Mouse (Mus musculus): ENCODE measurements around the gene Gm28230. TPM values are rescaled to one million over a fixed set of nuclear protein-coding genes. Genes with fewer than 3 reads are reported as not detected.

The Gm28230 gene
- polyA plus RNA-seq, 1 experiment: 16.4 TPM

DNA sequence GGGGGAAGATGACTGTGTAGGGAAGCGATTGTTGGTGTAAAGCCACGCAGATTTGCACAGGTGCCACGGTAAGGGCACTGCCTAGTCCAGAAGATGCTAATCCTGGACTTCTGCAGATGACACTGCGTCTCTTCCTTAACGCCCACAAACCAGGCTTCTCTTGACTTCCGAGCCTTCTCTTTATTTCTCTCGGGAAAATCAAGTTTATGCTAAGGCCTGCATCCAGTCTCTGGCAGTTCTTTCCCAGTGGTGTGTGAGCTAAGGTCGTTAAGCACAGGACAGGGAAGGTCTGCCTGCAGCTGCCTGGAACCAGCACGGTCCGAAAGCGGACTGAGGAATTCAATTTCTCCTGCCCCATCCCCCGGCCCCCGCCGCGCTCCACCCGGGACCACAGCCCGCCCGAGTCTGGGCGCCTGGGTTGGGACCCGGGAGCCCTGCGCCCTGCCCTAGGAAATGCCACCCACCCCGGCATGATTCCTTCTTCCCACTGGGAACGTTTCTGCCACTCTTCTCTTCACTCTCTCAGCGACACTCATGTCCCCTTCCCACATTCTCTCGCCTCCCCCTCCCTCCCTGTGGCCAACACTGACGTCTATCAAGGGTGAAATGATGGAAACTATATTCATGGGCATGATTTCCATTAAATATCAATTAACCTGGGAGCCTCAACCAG, 22.7 kb upstream of the Gm28230 start:
- no peak for DNase-seq (ENCODE audit: low read depth)

DNA sequence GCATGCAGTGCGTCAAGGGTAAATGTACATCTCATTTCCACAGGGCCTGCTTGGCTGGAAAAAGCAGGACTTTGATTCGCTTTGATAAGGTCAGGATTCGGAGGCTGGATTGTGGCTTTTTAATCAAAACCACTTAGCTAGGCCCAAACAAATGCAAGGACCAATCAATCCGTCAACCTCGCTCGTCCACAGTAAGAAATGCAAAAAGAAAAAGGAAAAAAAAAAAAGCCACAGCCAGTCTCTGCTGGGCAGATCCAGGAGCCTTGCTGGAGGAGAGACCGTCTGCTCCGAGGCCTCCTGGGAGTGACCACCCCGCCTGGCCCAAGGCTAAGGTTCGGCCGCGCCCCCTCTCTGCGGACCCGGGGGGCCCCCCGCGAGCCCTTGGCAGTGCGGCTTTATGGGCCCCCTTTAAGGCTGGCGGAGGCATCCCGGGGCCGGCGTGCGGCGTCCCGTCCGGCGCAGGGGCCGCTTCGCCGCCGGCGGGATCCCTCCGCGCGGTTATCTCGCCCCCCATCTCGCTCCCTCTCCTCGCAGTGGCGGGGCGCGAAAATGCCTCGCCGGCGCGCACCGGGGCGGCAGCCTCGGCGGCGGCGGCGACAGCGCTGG, 22.0 kb upstream of the Gm28230 start, which contains the start of gene Hoxd8:
Hoxd8 (plus strand) TSS at position 223 of the 606 bp plus-strand sequence.
- no peak for DNase-seq (ENCODE audit: low read depth)

DNA sequence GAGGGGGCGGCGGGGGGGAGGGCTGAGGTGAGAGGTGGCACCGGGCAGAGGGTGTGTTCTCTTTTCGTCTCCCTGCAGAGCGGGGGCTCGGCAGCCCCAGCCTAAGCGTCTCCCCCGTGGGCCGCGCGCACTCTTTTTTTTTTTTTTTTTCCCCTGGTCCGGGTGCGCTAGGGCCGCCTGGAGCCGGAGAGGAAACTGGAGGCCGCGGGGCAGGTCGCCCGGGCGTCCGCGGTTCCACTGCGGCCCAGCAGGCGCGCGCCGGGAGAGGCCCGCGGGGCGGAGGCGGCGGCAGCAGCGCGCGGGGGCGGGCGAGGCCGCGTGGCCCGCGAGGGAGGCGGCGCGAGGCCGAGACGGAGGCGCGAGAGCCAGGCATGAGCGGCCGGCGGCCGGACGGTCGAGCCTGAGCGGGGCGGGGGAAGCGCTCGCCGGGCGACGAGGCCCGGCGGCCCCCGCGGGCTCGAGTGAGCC, 21.5 kb upstream of the Gm28230 start:
- DNase-seq (ENCODE audit: low read depth): no peak

DNA sequence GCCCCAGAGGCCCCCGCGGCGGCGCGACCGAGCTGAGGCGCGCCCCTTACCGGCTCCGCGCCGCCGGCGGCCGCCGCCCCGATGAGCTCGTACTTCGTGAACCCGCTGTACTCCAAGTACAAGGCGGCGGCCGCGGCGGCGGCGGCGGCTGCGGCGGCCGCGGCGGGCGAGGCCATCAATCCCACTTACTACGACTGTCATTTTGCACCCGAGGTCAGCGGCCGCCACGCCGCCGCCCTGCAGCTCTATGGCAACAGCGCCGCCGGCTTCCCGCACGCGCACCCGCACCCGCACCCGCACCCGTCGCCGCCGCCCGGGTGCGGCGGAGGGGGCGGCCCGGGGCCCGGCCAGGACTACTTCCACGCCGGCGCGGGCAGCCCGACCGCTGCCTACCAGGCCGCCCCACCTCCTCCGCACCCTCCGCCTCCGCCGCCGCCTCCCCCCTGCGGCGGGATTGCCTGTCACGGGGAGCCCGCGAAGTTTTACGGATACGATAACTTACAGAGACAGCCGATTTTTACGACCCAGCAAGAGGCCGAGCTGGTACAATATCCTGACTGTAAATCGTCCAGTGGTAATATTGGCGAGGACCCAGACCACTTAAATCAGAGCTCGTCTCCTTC, 20.9 kb upstream of the Gm28230 start:
- no peak for DNase-seq (ENCODE audit: low read depth)

DNA sequence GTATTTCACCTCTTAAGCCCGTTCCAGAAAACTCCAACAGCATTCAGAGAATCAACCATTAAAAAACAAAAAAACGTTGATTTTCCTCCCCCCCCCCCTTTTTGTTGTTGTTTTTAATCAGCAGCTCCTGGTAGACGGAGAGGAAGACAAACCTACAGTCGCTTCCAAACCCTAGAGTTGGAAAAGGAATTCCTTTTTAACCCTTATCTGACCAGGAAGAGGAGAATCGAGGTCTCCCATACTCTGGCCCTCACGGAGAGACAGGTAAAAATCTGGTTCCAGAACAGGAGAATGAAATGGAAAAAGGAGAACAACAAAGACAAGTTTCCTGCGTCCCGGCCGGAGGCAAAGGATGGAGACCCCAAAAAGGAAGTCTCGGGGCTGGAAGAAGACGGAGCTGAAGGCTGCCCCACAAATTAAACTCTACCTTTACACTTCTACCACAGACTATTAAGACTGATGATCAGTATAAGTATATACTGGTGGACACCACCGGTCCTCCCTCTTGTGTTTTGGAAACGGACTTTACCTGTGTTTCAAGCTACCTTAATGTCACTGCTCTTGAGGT, 20.1 kb upstream of the Gm28230 start:
- no peak for DNase-seq (ENCODE audit: low read depth)

DNA sequence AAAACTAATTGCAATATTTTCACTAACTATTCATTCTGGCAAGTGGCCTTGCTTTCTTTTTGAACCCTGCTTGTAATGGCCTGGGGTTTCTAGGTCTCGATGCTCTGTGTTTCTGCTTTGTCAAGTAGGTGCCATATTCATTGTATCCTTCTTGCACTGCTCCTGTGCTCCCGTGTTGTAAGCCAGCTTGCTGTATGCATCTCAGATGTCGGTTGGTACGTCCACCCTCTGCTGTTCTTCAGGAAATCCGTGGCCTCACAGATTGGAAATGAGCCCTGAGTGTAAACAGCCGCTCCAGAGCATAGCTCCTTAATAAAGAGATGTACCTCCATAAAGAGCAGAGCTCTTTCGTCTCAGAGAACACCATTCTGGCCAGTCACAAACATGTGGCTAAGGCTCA, 18.9 kb upstream of the Gm28230 start:
- no peak for DNase-seq (ENCODE audit: low read depth)

DNA sequence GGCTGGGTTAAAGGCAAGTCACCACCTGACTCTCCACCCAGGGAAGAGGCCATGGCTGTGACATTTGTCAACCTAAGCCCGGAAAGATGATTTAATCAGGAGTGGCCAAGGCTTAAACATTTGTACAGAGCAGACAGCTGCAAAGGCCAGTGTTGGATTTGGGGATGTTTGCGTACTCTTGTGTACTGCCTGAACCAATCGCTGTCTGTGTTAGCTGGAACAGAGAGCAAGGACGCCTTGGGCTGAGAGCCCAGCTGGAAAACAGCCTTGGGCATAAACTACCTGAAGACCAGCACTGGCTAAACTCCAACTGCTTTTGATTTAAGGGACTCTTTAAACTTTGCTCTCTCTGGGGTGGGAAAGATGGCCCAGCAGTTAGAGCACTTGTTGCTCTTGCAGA, 17.9 kb upstream of the Gm28230 start:
- DNase-seq (ENCODE audit: low read depth): no peak

DNA sequence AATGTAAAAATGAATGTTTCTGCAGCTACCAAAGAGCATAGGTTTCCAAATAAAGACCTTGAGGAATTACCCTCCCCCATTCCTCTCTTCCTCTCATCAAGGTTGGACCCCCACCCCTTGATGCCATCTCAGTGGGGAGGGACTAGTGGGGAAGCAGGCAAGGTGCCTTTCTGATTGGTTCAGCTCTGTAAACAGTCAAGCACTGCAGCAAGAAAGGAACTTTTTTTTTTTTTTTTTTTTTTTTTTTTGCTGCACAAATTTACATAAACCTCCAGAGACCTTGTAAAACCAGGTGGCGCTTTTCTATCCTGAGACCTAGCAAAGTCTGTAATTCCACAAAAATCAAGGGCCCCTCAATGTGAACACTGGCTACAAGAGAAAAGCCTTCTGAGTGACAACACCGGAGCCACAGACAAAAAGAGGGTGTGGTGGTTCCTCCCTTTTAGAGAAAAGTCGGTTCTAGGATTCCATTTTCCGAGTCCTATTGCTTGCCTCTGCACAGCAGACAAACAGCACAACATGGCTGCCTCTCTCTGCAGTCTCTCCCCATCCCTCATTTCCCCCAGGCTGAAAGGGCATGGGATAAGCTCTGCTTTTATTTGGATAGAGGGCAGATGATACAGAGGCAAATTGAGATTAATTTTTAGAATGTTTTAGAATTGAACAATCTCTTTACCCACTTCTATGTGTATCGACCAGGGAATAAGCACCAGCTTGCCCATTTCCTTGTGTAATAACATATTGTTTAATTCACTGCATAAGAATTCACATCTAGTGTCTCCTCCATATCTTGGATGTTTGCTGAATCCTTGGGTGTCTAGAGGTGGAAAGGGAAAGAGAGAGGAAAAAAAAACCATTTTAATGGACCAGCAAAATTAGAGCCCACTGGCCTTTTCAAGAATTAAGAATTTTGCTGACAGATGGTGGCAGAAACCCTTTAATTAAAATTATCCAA, 16.8 kb upstream of the Gm28230 start:
- no peak for DNase-seq (ENCODE audit: low read depth)

DNA sequence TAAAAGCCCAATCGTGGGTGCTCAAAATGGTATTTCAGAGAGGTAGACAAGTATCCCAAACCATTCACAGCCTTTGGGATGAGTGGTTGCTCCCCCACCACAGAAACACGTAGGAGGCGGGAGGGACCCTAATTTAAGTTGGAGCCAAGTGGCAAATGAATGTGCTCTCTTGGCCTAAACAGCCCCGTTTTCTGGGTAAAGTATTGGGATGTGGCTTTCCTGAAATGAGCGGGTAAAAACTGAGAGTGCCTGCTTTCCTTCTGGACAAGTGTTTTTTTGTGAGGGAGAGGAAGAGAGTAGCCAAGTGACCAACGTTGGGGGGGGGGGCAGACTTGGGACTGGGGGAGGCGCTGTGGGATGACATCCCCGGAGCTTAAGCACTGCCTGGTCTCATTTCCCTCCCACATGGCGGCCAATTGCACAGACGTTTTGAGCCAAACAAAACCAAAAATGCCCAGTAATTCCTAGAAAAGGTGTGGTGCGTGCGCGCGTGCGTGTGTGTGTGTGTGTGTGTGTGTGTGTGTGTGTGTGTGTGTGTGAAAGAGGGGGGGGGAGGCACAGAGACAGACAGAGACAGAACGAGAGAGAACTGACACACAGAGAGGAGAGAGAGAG, 15.5 kb upstream of the Gm28230 start:
- no peak for DNase-seq (ENCODE audit: low read depth)

DNA sequence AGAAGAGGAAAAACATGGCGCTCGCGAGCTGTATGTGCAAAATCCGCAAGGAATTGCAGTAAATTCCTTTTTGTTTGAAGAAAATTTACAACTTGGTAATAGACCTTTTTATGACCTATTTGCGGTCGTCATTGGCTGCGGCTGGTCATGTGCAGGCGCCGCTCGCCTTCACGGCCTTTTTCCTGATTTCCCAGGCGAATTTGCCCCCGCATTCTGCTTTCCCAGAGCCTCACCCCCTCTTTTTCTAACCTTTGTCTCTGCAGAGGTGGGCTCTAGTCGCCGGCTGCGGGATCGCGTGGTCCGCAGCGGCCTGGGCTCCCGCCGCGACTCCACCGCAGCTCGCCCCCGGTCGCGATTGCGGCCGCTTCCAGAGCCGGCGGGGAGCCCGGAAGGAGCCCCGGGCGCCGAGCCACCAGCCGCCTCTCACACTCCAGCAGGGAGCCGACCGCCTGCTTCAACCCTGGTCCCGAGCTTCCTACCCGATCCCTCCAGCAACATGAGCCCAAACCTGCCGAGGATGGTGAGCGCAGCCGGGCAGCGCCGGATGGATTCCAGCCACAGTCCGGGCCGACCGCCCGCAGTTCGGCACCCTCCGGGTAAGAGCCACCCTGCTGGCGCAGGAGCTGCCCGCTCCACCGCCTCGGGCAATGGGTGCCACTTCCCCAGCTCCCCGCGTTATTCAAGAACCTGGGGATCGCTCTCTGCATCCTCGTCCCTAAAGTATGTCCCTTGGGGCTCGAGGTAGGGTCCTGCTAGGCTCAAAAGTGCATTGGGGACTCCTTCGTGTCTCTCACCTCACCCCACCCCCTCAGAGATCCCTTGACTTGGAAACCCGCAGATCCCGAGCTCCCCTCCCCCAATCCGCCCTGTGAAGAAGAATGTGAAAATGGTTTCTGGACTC, 14.6 kb upstream of the Gm28230 start, which contains the start of the genes Hoxd3 and Hoxd4:
Hoxd3 (plus strand) TSS at position 207 of the 901 bp plus-strand sequence.
Hoxd4 (plus strand) TSS at position 209 of the 901 bp plus-strand sequence.
- DNase-seq (ENCODE audit: low read depth): no peak

DNA sequence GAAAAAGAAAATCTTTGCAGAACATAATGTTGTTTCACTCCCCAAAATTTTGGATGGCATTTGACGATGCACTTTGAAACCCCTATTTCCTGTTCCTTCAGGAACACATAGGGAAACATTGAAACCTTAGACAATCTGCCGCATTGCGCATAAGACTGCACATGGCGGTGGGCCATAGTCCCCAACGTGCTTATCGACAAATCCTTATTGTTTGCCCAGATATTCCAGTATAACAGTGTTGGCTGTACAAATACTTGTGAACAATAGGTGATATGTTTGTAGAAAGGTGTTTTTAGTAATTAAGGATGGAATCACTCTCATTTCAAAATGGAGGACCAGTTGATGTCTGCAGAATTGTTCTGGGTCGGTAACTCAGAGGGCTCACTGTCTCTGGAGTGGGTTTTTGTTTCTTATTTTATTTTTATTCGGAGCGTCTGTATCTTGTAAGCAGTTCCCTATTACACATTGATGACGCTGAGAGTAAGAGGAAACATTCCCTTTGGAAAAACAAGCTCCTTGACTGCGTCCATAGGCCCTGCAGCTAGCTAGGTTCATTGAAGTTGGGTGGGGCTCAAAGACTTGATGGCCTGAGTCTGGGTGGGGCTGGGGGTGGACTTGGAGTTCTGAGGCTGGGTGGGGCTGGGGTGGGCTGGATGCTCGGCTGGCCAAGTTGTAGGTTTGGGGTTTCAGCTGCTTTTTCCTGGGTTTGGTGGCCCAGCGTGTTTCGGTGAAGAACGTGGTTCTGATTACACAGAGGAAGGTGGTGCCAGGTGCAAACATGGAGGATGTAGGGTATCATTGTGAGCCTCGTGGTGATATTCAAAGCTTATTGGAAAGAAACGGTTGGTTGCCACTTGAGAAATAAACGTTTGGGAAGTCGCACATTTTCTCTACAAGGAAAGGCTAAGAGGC, 13.0 kb upstream of the Gm28230 start:
- no peak for DNase-seq (ENCODE audit: low read depth)

DNA sequence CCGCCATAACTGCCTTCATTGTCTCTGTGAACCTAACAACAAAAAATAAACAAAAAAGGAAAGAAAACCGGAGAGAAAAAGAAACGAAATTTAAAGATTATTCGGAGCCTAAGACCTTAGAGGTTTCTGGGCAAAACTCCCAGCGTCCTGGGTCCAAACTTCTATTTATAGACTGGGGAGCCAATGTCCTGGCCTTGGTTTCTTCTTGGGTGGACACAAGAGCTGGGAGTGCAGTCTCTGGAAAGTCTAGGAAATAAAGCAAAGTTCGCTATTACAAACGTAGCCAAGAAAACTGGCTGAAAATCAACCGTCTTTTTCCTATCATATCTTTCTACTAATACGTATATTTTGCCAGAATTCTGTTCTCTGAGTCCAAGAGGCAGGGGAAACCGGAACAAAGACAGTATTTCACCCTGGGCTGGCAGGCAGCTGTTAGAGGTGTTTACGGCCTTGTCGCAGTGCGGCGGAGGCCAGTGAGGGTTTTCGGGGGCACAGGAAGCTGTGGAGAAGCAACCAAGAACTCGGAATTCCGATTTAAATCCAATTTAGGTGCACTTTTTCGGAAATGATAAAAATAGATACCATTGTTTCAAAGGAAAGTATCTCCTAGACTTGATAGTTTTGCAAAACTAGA, 12.3 kb upstream of the Gm28230 start:
- DNase-seq (ENCODE audit: low read depth): no peak

DNA sequence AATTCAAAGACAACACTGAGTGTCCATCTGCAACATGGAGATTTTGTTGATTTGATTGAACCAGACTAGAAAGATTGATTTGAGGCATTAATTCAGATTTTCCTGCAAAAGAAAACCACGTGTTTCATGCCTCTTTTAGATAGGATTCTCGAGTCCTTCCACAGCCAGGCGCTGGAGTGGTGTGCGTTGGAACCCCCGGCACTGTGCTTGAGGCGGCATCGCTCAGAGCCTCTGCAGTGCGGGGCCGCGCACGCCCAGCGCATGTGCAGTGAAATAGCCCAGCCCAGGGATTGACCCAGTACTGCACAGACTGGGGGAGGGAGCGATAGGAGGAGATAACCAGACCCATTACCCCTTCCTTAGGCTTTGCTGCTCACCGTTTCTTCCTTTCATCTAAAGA, 11.6 kb upstream of the Gm28230 start:
- DNase-seq (ENCODE audit: low read depth): no peak

DNA sequence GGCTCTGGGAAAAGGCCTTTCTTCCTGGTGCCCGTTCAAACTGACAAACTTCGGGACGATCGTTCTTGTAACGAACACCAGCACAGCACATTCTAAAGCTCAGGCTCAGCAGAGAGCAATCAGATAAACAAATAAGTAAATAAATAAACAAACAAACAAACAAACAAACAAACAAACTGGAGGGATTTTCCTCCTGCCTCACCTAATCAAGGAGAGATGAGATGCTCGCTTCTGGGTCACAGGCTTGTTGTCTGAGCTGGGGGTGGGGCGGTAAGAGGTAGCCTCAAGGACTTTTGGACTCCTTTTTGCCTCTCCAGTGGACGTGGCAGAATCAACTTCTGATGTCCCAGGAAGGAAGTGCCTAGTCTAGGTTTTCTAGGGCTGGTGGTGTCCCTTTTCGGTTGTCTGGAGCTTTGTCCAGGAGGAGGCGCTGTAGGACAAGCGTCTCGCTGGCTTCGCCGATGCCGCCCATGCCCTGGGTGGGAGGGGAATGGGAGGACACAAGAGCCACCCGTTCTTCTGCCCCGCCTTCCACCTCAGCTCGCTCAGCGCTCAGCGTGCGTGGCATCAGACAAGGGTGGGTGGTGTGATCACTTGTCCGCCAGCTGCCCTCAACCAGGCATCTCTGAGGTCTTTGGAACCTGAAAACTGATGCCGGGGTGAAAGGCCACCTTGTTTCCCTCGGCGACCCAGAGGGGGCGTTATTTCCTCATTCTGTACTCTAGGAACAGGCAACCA, 10.9 kb upstream of the Gm28230 start:
- DNase-seq (ENCODE audit: low read depth): no peak

DNA sequence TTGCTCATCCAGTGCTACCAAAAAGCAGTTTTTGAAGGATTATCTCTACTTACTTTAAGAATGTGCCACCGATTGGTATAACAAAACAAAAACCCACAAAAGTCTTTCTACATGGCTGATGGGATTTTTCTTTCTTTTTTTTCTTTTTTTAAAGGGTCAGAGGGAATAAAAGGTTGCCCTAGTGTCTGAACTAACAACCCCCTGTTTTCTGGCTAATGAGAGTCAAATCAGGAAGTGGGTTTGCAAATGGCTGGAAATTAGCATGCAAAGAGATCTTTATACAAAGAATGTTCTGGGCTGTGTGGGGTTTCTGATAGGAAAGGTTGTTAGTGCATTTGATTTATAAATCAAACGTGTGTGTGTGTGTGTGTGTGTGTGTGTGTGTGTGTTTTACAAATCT, 6.1 kb upstream of the Gm28230 start:
- DNase-seq (ENCODE audit: low read depth): no peak

DNA sequence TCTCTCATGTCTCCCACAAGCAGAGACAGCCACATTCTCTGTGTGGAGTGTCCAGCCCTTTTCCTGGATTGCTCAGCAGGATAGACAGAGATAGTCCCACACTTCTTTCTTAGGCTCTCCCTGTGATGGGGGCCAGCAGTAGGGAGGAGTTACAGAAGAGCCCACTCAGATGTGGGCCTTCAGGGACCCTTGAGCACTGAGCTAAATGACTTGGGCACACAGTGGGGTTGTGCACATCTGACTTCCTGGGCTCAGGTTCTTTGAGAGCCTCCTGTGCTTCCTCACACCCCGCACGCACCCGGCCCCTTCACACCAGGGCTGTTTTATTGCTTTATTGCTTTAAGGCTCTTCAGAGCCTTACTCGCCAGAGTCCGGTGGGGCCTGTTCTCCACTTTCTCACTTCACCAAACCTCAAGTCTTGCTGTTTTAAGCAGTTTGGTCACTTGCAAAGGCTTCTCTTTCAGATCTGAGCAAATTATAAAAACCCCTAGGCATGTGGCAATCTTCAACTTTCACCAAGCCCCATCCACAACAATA, 5.5 kb upstream of the Gm28230 start:
- DNase-seq (ENCODE audit: low read depth): no peak

DNA sequence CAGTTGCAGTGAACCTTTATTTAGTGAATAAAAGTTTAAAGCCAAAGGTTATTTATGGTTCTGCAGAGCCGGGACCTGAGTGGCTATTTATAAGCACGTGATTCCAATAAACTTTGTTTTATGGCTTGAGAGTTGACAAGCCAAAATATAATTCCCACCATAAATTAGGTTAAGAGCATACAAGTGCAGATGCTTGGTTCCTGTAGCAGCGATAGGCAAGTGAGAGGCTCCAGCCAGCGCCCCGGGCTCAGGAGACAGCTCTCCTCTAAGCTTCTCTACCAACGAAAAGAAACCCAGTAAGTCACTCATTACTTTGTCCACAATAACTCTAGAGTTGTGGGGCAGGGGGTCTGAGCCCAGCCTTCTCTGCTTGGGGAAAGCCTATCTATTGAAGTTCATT, 4.6 kb upstream of the Gm28230 start:
- DNase-seq (ENCODE audit: low read depth): peak; percentile 80

All from gonadal fat pad, adult 2 months (tissue).